In the genomic region with DNA sequence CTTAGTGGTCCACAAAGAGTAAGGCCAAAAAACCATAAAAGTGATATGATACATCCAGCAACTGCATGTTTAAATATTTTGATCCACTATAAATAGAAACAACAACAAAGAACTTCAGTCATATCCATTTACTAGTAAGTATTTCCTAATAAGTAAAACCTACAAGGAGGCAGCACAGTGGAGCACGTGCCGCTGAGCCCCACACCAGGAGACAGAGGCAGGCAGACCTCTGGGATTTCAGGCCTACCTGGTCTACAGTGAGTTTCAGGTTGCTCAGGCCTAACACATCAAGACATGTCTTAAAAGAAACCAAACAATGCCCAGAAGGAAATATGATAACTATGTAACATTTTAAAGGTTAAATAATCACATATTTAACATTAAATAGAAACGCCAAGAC, we compare ENCODE assay signal across 28 mouse cellular contexts. TPM values are rescaled to one million over a fixed set of nuclear protein-coding genes. Genes with fewer than 3 reads are reported as not detected.
"Had no signal": no experiment of that assay in that cellular context is flagged by ENCODE, and none has a peak within 500 bp of the region (broad histone marks: within the 10 kb centered on the region; RNA-seq: fewer than 3 reads in every experiment).

No protein-coding gene starts in this region.

- H3K4me1 ChIP-seq: hindbrain, embryonic 13.5 days; hindbrain, embryonic 15.5 days; kidney, embryonic 15.5 days; limb, embryonic 10.5 days; limb, embryonic 12.5 days had no signal

- ATAC-seq: hindbrain, postnatal 0 days; intestine, embryonic 16.5 days; liver, embryonic 12.5 days had no signal

- H3K27ac ChIP-seq: heart, embryonic 13.5 days; heart, embryonic 15.5 days; hindbrain, embryonic 13.5 days; hindbrain, embryonic 15.5 days; hindbrain, postnatal 0 days; kidney, embryonic 15.5 days; kidney, postnatal 0 days; limb, embryonic 10.5 days; limb, embryonic 12.5 days; liver, embryonic 12.5 days had no signal

- DNase-seq: gastrocnemius, postnatal 14 days; gastrocnemius, postnatal 36 days; heart, adult 18-20 months; heart, postnatal 14 days; heart, postnatal 36 days; kidney, adult 11 months; kidney, adult 2 months; kidney, adult 9 months; kidney, postnatal 14 days; kidney, postnatal 36 days; layer of hippocampus, adult 9-11 months; layer of hippocampus, postnatal 36 days; liver had no signal

- H3K4me2 ChIP-seq: heart, embryonic 11.5 days; heart, embryonic 13.5 days; heart, embryonic 15.5 days; hindbrain, embryonic 13.5 days; hindbrain, embryonic 15.5 days; kidney, embryonic 15.5 days; limb, embryonic 12.5 days; liver, embryonic 12.5 days had no signal

- H3K9ac ChIP-seq: heart, embryonic 13.5 days; heart, embryonic 15.5 days; hindbrain, embryonic 13.5 days; hindbrain, embryonic 15.5 days; kidney, embryonic 15.5 days; limb, embryonic 12.5 days; liver, embryonic 12.5 days had no signal

- H3K27me3 ChIP-seq: heart, embryonic 13.5 days; heart, embryonic 15.5 days; hindbrain, embryonic 13.5 days; hindbrain, embryonic 15.5 days; kidney, embryonic 15.5 days; limb, embryonic 12.5 days; liver, embryonic 12.5 days had no signal

- H3K4me3 ChIP-seq: heart, embryonic 13.5 days; heart, embryonic 15.5 days; hindbrain, embryonic 13.5 days; hindbrain, embryonic 15.5 days; kidney, embryonic 15.5 days; limb, embryonic 10.5 days; limb, embryonic 12.5 days; liver, embryonic 12.5 days had no signal

- H3K9me3 ChIP-seq: heart, embryonic 13.5 days; heart, embryonic 15.5 days; hindbrain, embryonic 13.5 days; hindbrain, embryonic 15.5 days; kidney, embryonic 15.5 days; limb, embryonic 10.5 days; limb, embryonic 12.5 days; liver, embryonic 12.5 days had no signal

RNA-seq across cellular contexts. Expression of a gene that starts 38.5 kb away (rescaled TPM):
- total RNA-seq: gastrocnemius, adult 18-20 months had no signal

RNA-seq across cellular contexts. Expression of a gene that starts 49.2 kb away (rescaled TPM):
- total RNA-seq: gastrocnemius, adult 18-20 months; gastrocnemius, adult 8-10 months; heart, adult 18-20 months; layer of hippocampus, adult 18-20 months had no signal
